Mouse (Mus musculus) lung, postnatal 0 days (tissue): ENCODE results near the gene Tctex1d1. TPM values are rescaled to one million over a fixed set of nuclear protein-coding genes. Genes with fewer than 3 reads are reported as not detected.

ENCODE experiments used
- ATAC-seq: fragments of 200-750 bp; cut with Nextera tagmentation; 2 replicates; pipeline ENCODE4 v1.8.0; 2017; ENCODE audit warnings: moderate library complexity
- DNase-seq: peaks from one replicate; pipeline ENCODE4 v3.0.0-alpha.2; 2016; ENCODE audit warnings: low spot score
- H3K27ac ChIP-seq: fragments of 300-500 bp; sonication (generic); 2 replicates; pipeline ENCODE4 v1.5.1; 2014; ENCODE audit warnings: antibody characterized with exemption, mild to moderate bottlenecking, low read length, mixed read lengths
- H3K27me3 ChIP-seq: fragments of 300-500 bp; sonication (generic); replicated peaks from 2 replicates; pipeline ENCODE4 v1.6.1; 2014; ENCODE audit warnings: low read length, mixed read lengths; ENCODE audit not compliant: insufficient read depth
- H3K36me3 ChIP-seq: fragments of 300-500 bp; sonication (generic); 2 replicates; pipeline ENCODE4 v1.6.1; 2014; ENCODE audit warnings: low read length, mixed read lengths; ENCODE audit not compliant: insufficient read depth
- H3K4me1 ChIP-seq: fragments of 300-500 bp; sonication (generic); 2 replicates; pipeline ENCODE4 v1.6.1; 2014; ENCODE audit warnings: antibody characterized with exemption, low read depth, low read length, mixed read lengths; ENCODE audit not compliant: insufficient read depth
- H3K4me2 ChIP-seq: fragments of 300-500 bp; sonication (generic); replicated peaks from 2 replicates; pipeline ENCODE4 v1.6.1; 2014; ENCODE audit warnings: low read depth, mild to moderate bottlenecking, low read length, moderate library complexity, mixed read lengths
- H3K4me3 ChIP-seq: fragments of 300-500 bp; sonication (generic); 2 replicates; pipeline ENCODE4 v1.5.1; 2014; ENCODE audit warnings: low read depth, low read length
- H3K9ac ChIP-seq: fragments of 300-500 bp; sonication (generic); replicated peaks from 2 replicates; pipeline ENCODE4 v1.6.1; 2014; ENCODE audit warnings: low read depth, mild to moderate bottlenecking
- H3K9me3 ChIP-seq: fragments of 300-500 bp; sonication (generic); 2 replicates; pipeline ENCODE4 v1.6.1; 2016; ENCODE audit warnings: low read length, mixed read lengths
- CTCF ChIP-seq: IDR thresholded peaks from 2 replicates; pipeline ENCODE4 v1.5.1; 2016; ENCODE audit warnings: antibody characterized with exemption, mild to moderate bottlenecking
- EP300 ChIP-seq: IDR thresholded peaks from 2 replicates; pipeline ENCODE4 v1.6.1; 2016; ENCODE audit warnings: antibody characterized with exemption, mild to moderate bottlenecking, control low read depth
- WGBS: fragments of 180-500 bp; shearing (Covaris S2); extraction: QIAGEN DNeasy Blood & Tissue Kit; methylation state at CpG from one replicate; pipeline ENCODE4 v1.1.7; 2014; 5-methylcytosine and 5-hydroxymethylcytosine counted together
- polyA plus RNA-seq: library from polyadenylated mRNA; unstranded; fragments of >200 nt; fragmentation: Nextera tagmentation; extraction: Ambion mirVana; gene quantifications from 2 replicates; pipeline ENCODE4 v1.2.1, GENCODE M21; 2015

Gene Tctex1d1
- polyA plus RNA-seq, 1 experiment from 2014 or later: 0.61 TPM

DNA sequence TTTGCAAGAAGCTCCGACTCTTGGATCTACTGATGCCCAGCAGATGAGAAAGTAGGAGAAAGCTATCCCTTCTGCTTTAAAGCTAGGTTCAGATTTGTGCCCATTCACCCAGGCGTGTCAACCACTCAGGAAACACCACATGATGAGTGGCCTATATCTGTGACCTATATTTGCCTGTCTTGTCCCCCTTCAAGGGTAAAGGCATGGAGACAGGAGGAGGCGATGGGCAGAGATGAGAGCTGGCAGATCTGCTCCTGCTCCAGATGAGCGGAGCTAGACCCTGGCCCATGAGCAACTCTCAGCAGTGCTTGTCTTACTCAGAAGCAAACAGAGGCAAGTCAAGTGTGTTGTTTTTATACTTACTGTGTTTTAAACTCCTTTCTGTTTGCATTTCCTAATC is 32.3 kb downstream of the Tctex1d1 start:
- no peak overlapping the region for H3K4me3 ChIP-seq
- H3K4me1 ChIP-seq: no peaks in the 10 kb centered on the region
- H3K27me3 ChIP-seq: no peaks in the 10 kb centered on the region
- ATAC-seq (no peak), DNase-seq (no peak)
- no peak overlapping the region for H3K9ac ChIP-seq
- no peak for TF ChIP-seq EP300
- no peak for TF ChIP-seq CTCF
- 78% methylated on average over 4 of the region's 4 CpGs for WGBS
- no peaks in the 10 kb centered on the region for H3K36me3 ChIP-seq
- H3K4me2 ChIP-seq: no peak overlapping the region
- no peaks in the 10 kb centered on the region for H3K9me3 ChIP-seq
- H3K27ac ChIP-seq: no peak overlapping the region

DNA sequence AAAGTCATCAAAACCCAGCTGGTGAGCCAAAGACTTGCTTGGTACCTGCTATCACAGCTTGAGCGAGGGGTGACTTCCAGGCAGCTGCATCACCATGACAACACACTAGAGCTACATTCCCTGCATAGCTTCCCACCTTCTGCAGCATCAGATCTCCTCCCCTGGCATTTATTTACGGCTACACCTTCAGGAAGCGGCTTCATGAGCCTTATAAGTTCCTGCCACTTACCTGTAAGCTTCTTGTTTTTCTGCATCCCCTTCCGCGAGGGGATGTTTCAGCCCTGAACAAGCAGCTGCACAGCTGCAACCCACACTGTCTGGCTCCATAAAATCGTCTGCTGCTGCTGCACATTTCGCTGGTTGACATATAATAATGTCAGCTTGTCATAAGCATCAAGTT is 33.4 kb downstream of the Tctex1d1 start:
- no peak overlapping the region for H3K4me2 ChIP-seq
- no peak overlapping the region for H3K9ac ChIP-seq
- ATAC-seq (no peak), DNase-seq (no peak)
- H3K27ac ChIP-seq: no peak overlapping the region
- TF ChIP-seq CTCF (no peak), EP300 (no peak)
- no peaks in the 10 kb centered on the region for H3K36me3 ChIP-seq
- no peaks in the 10 kb centered on the region for H3K4me1 ChIP-seq
- 28% methylated on average over 7 of the region's 7 CpGs for WGBS
- H3K9me3 ChIP-seq: no peaks in the 10 kb centered on the region
- no peaks in the 10 kb centered on the region for H3K27me3 ChIP-seq
- H3K4me3 ChIP-seq: no peak overlapping the region

DNA sequence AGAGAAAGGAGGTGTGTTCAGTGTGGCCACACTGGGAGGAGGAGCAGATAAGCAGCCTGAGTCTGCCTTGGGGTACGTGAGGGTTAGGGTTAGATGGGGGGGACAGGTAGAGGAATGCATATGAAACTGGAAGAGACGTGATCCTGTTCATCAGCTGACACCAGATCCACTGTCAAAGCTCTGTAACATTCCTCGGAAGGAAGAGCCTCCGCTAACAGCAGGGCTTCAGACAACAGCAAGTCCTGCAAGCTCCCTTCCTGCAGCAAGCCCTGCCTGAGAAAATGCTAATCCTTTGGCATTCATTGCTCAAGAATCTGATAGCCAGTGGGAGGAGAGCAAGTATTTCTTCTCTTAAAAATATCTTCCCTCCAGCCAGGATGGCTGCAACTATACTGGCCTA is 35.1 kb downstream of the Tctex1d1 start:
- Histone ChIP-seq H3K27ac (no peak overlapping the region), H3K36me3 (no peaks in the 10 kb centered on the region), H3K4me2 (0 out of 2 replicates have a peak overlapping the region, but pooled peaks have one; percentile 6), H3K4me3 (no peak overlapping the region), H3K4me1 (no peaks in the 10 kb centered on the region), H3K27me3 (no peaks in the 10 kb centered on the region), H3K9ac (no peak overlapping the region), H3K9me3 (no peaks in the 10 kb centered on the region)
- DNase-seq: peak; percentile 4
- no peak for ATAC-seq
- 25% methylated on average over 4 of the region's 4 CpGs for whole genome bisulfite sequencing
- TF ChIP-seq CTCF (no peak), EP300 (no peak)

DNA sequence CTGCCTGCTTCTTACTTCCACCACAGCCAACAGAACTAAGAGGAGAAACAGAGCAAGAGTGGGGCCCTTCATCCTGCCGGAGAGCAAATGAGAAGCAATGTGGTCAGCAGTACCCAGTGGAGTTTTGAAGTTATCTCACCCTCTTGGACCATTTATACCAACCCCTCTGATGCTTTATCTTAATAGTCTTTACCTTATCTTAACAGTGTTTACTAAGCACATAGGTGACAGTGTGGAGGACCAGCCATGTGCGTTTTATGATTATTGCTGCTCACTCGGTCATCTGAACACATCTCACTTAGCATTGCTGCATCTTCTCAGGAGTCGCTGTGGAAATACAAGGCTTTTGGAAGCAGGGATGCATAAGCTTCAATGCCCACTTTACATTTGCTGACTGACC is 48.2 kb downstream of the Tctex1d1 start, which contains the start of gene Insl5:
Insl5 (minus strand) TSS at position 222 of the 400 bp plus-strand sequence.
- no peak for ATAC-seq
- no peak for DNase-seq
- no peaks in the 10 kb centered on the region for H3K4me1 ChIP-seq
- TF ChIP-seq CTCF: no peak
- TF ChIP-seq EP300: no peak
- 49% methylated on average over 4 of the region's 4 CpGs for WGBS
- H3K36me3 ChIP-seq: no peaks in the 10 kb centered on the region
- no peak within 1 kb of the TSS for H3K27ac ChIP-seq
- H3K9ac ChIP-seq: no peak within 1 kb of the TSS
- H3K4me2 ChIP-seq: no peak within 1 kb of the TSS
- H3K4me3 ChIP-seq: no peak within 1 kb of the TSS
- H3K9me3 ChIP-seq: no peaks in the 10 kb centered on the region
- H3K27me3 ChIP-seq: no peaks in the 10 kb centered on the region

DNA sequence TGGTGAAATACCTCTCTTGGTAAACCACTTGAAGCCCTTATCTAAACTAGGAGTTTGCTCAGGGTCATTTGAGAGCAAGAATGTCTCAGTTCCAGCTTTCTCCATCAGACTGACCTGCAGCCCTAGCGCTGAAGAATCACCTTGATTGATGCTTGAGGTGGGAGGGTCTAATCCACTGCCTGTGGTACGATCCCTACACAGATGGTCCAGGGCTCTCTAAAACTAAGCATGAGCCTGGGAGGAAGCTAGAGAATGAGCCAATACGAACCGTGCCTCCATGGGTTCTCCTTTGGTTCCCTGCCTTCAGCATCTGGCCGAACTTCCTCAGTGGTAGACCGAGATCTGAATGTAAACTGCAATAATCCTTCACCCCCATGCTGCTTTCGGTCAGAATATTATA is 49.3 kb downstream of the Tctex1d1 start:
- no peak for ATAC-seq
- WGBS: 61% methylated on average over 7 of the region's 7 CpGs
- DNase-seq: no peak
- Histone ChIP-seq H3K4me3 (no peak overlapping the region), H3K9ac (no peak overlapping the region), H3K4me1 (no peaks in the 10 kb centered on the region), H3K27ac (no peak overlapping the region), H3K9me3 (no peaks in the 10 kb centered on the region), H3K4me2 (no peak overlapping the region), H3K27me3 (no peaks in the 10 kb centered on the region), H3K36me3 (no peaks in the 10 kb centered on the region)
- no peak for TF ChIP-seq CTCF
- TF ChIP-seq EP300: no peak

DNA sequence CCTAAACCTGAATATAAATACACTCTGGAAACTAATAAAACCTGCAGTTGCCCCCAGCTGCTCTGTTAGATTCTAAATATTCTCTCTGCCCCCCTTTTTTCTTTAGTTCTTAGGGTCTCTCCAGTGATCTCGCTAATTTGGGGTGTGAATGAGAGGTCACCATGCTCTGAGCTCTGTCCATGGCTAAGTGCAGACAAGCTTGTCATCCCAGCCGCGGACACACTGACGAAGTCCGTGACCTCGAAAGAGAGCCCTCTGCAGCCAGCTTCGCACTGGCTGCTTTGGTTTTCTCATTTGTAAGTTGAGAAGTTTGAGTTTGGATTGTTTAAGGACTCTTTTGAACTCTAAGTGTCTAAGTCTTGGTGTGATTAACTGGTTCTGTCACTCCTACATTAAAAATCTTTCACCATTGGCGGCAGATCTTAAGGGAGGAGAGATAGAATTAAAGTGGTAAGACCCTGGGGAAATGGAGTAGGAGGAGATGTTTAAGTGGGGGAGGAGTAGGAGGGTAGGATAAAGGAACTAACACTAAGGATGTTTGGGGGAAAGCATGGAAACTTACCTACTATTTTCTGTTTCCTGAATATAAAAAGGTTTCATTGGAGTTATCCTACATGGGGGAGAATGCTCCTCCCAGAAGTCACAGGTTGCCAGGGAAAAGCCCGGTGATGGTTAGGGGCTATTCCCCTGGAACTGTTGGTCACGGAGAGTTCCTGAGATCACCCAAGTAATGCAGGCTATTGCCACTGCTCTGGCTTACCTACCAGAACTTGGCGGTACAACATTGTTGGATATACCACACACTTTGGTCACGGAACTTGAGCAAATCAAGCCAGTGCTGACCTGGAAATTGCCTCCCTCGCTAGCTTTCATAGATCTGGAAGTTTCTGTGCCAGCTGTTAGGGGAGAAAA is 50.0 kb downstream of the Tctex1d1 start:
- WGBS: 53% methylated on average over 13 of the region's 13 CpGs
- no peaks in the 10 kb centered on the region for H3K27me3 ChIP-seq
- H3K4me1 ChIP-seq: no peaks in the 10 kb centered on the region
- H3K27ac ChIP-seq: no peak overlapping the region
- H3K9me3 ChIP-seq: no peaks in the 10 kb centered on the region
- H3K36me3 ChIP-seq: no peaks in the 10 kb centered on the region
- ATAC-seq (no peak), DNase-seq (no peak)
- no peak overlapping the region for H3K4me3 ChIP-seq
- TF ChIP-seq EP300 (no peak), CTCF (no peak)
- H3K4me2 ChIP-seq: no peak overlapping the region
- H3K9ac ChIP-seq: no peak overlapping the region
